Mouse (Mus musculus): ENCODE measurements around the gene Etnk1. TPM values are rescaled to one million over a fixed set of nuclear protein-coding genes. Genes with fewer than 3 reads are reported as not detected.

Gene Etnk1
- polyA plus RNA-seq, 1 experiment, result 48.6 TPM

DNA sequence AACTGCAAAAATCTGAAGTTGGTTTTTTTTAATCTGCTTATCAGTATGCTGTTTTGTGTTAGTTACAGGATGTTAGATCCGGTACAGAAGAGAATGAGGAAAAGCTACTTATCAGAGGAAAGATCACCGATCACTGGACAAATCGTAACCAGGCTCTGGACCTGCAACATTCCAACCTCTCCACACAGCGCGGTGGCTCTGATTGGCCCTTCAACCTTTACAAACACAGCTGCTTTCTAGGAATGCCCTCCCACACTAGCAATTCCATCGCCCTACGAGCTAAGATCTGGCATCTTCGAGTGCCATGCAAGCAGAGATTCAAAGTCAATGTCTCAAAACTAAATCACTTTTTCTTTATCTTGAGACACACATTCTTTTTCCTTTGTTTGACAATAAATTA is 9.6 kb upstream of the Etnk1 start:
- no peak overlapping the region for H3K27ac ChIP-seq (ENCODE audit: insufficient read depth, low read length)
- peaks cover 2% of the 10 kb centered on the region; the same call in 1 of the 2 replicates for H3K4me1 ChIP-seq (ENCODE audit: control insufficient read depth, insufficient read depth, low read length)
- H3K4me3 ChIP-seq (ENCODE audit: insufficient read depth, low read length), result no peak overlapping the region
- TF ChIP-seq CTCF (IDR thresholded peaks at IDR 0.05; ENCODE audit: borderline replicate concordance, insufficient read depth, low read length) (no peak), POLR2A (IDR thresholded peaks at IDR 0.05; ENCODE audit: low read depth, low read length) (no peak)

DNA sequence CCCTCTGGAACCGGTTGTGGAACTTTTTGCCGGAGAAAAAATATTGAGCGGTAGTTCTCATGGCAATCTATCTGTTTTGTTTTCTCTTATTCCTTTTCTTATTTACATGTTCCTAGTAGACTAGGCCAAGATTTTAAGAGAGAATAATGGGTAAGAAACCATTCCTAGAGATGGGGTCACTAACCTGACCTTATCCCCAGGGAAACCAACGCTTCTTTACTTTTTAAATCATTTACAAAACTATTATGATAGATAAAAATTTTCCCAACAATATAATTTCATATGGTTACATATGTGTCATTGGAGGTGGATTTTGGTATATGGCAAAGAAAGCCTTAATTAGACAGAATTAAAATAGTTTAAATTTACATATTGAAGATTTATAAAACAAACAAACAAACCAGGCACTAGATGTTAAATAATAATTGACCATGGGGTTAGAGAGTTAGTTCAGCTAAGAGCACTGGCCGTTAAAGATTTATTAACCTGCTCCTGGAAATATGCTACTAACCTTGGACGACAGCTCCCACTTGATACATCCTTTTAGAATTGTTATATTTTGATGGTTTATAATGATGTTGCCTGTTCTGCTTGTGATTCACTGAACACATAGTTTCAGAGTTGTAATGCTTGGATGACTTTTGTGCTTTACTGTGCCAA is 6.3 kb upstream of the Etnk1 start:
- TF ChIP-seq CTCF (IDR thresholded peaks at IDR 0.05; ENCODE audit: borderline replicate concordance, insufficient read depth, low read length) (no peak), POLR2A (IDR thresholded peaks at IDR 0.05; ENCODE audit: low read depth, low read length) (no peak)
- H3K4me1 ChIP-seq (ENCODE audit: control insufficient read depth, insufficient read depth, low read length), result no peaks in the 10 kb centered on the region
- H3K4me3 ChIP-seq (ENCODE audit: insufficient read depth, low read length), result no peak overlapping the region
- H3K27ac ChIP-seq (ENCODE audit: insufficient read depth, low read length), result no peak overlapping the region

DNA sequence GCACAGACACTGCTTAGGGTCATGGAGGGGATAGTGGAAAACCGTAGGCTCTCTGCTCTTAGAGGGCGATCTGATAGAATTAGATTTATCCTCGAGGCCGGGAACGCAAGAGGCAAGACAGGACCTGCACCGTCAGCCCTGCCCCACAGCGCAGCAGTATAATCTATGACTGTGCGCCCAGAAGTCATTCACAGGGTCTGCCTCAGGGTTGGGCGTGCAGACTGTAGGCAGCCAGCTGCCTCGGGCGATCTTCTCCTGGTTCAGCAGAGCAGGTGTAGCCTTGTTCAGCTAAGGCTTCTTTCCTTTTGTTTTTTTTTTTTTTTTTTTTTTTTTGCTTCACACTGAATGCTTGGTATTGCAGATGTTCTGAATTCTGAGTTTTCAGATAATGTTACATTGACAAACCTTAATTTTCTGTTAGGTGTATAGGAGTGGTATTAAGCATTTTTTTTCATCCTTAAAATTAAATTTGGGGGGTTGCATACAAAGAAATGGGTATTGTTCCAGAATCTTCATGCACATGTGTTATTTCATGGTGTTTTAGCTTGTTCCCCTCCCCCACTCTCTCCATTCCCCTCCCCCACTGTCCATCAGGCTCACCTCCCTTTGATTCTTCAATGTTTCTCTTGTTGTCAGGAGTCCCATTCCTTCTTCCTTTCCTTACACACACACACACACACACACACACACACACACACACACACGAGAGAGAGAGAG is 4.7 kb upstream of the Etnk1 start:
- Histone ChIP-seq H3K27ac (ENCODE audit: insufficient read depth, low read length) (no peak overlapping the region), H3K4me3 (ENCODE audit: insufficient read depth, low read length) (no peak overlapping the region)
- TF ChIP-seq POLR2A (IDR thresholded peaks at IDR 0.05; ENCODE audit: low read depth, low read length) (no peak), CTCF (IDR thresholded peaks at IDR 0.05; ENCODE audit: borderline replicate concordance, insufficient read depth, low read length) (no peak)

DNA sequence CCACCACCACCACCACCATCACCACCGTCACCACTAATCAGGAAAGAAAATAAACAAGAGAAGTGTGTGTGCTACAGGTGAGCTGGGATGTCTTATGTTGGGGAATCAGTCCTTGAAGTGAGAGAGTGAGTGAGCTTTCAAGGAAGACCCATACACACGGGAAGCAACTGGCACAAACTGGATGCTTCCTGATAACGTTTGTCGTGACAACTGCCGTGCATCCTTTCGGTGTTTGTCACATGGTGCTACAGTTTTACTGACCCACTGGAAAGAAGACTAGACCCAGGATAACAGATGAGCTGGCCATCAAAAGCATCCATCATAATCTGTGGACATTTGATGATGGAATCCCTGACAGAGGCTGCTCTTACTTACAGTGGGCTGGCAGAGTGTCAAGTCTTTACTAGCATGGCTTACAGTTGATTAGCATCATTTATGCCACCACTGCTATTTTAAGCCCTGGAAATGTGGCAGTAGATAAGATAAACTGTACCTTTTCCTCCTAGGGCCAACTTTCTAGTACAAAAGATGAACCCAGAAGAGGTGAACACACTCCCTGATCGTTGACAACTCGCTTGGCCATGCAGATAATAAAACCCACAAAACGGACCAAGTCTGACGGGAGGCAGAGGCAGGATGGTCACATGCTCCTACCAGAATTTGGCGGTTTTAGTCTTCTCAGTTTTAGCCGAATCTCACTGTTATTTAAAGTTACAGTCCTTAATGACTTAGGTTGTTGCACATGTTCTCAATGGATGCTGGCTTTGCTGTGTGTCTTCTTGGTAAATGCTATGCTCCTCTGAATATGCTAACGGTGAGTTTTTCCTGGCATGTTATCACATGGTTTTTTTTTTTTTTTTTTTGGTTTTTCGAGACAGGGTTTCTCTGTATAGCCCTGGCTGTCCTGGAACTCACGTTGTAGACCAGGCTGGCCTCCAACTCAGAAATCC is 2.8 kb upstream of the Etnk1 start:
- H3K4me3 ChIP-seq (ENCODE audit: insufficient read depth, low read length), result no peak overlapping the region
- TF ChIP-seq CTCF (IDR thresholded peaks at IDR 0.05; ENCODE audit: borderline replicate concordance, insufficient read depth, low read length), result no peak
- no peak for TF ChIP-seq POLR2A (IDR thresholded peaks at IDR 0.05; ENCODE audit: low read depth, low read length)
- H3K27ac ChIP-seq (ENCODE audit: insufficient read depth, low read length), result no peak overlapping the region
- H3K4me1 ChIP-seq (ENCODE audit: control insufficient read depth, insufficient read depth, low read length), result no peaks in the 10 kb centered on the region

More for the DNA sequence above, 4.7 kb upstream of the Etnk1 start:
- H3K4me1 ChIP-seq (ENCODE audit: control insufficient read depth, insufficient read depth, low read length), result no peaks in the 10 kb centered on the region

DNA sequence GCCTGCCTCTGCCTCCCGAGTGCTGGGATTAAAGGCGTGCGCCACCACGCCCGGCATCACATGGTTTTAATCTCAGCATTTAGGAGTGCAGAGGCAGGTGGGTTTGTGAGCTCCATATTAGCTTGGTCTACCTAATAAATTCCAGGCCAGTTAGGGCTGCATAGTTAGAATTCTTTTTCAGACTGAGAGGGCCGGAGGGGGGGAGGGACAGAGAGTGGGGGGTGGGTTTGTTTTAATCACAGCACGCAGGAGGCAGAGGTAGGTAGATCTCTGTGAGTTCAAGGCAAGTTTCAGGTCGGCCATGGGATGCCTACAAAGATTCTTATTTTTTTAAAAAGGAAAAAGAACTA is 2.1 kb upstream of the Etnk1 start:
- Histone ChIP-seq H3K27ac (ENCODE audit: insufficient read depth, low read length) (no peak overlapping the region), H3K4me1 (ENCODE audit: control insufficient read depth, insufficient read depth, low read length) (no peaks in the 10 kb centered on the region), H3K4me3 (ENCODE audit: insufficient read depth, low read length) (no peak overlapping the region)
- TF ChIP-seq POLR2A (IDR thresholded peaks at IDR 0.05; ENCODE audit: low read depth, low read length) (no peak), CTCF (IDR thresholded peaks at IDR 0.05; ENCODE audit: borderline replicate concordance, insufficient read depth, low read length) (no peak)

DNA sequence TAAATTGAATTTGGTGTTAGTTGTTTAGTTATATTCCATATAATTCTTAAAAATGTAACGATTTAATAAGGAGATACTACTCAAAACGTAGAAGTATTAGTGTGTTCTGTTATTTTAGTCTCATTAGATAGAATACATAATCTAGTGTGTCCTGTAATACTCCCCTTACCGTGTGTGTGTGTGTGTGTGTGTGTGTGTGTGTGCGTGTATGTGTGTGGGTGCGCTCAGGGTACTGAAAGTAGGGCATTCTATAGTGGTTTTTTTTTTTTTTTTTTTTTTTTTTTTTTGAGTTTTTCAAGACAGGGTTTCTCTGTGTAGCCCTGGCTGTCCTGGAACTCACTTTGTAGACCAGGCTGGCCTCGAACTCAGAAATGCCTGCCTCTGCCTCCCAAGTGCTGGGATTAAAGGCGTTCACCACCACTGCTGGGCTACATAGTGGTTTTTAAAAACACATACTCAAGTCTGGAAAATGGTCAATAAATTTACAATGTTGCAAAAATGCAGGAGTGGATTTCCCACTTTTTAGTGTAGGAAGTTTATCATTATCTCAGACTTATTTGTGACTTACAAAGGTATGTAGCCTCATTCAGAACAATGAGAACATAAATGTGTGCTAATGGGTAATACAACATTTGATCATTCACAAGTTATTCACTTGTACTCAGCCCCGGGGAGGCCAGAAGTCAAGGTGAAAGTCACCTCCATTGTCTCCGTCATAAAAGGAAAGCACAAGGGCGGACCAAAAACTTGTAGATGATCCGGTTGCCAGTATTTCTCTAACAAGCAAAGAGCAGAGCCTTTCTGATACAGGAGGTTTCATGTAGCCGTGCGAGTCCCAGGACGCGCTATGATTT is 1.4 kb upstream of the Etnk1 start:
- no peaks in the 10 kb centered on the region for H3K4me1 ChIP-seq (ENCODE audit: control insufficient read depth, insufficient read depth, low read length)
- no peak for TF ChIP-seq CTCF (IDR thresholded peaks at IDR 0.05; ENCODE audit: borderline replicate concordance, insufficient read depth, low read length)
- TF ChIP-seq POLR2A (IDR thresholded peaks at IDR 0.05; ENCODE audit: low read depth, low read length), result no peak
- no peak overlapping the region for H3K4me3 ChIP-seq (ENCODE audit: insufficient read depth, low read length)
- no peak overlapping the region for H3K27ac ChIP-seq (ENCODE audit: insufficient read depth, low read length)

DNA sequence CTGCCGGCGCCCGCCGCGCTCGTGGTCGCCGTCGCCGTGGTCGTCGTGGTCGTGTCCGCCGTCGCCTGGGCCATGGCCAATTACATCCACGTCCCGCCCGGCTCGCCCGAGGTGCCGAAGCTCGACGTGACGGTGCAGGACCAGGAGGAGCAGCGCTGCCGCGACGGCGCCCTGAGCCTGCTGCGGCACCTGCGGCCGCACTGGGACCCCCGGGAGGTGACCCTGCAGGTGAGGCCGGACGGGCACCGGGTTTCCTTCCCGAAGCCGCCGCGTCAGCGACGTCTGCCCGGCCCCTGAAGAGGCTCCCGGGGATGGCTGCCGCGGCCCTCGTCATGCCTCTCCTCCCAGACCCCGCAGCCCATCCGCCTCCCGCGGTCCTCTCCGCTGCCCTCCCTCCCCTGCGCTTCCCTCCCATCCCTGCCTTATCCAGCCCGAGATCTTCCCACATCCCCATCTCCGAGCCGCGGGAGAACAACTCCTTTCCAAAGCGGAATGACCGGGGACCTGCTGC is 443 bp downstream of the Etnk1 start:
- TF ChIP-seq CTCF (IDR thresholded peaks at IDR 0.05; ENCODE audit: borderline replicate concordance, insufficient read depth, low read length) (no peak), POLR2A (IDR thresholded peaks at IDR 0.05; ENCODE audit: low read depth, low read length) (no peak)
- Histone ChIP-seq H3K27ac (ENCODE audit: insufficient read depth, low read length) (peak overlapping the region; percentile 49), H3K4me3 (ENCODE audit: insufficient read depth, low read length) (peak overlapping the region; percentile 72), H3K4me1 (ENCODE audit: control insufficient read depth, insufficient read depth, low read length) (peaks cover 12% of the 10 kb centered on the region)

DNA sequence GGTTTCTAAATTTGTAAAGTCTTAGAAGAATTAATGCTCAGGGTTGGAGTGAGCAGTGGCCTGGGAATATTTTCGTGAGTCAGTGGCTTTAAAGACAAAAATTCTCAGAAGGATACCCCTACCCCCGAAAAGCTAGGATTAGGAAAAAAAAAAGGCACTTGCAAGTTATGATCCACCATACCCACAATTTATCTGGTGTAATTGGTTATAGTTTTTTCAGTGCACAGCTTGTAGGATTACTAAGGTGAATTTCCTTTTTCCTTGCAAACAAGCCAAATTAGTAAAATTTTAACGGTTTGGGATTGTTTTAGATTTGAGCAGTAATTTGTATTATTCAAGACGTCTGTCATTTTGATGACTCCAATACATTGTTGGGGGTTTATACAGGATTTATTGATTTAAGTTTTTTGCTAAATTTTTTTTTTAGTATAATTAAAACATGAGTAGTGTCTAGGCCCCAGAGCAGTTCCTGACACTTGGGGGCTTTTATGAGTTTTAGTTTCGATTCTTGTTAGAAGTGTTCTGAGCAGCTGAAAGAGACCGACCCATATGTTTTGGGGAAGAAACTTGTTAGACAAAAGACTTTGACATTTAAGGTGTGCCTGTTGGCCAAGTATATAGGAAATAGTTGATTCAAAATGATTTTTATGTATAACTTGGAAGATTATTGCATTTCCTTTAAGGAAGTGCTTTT is 1.1 kb downstream of the Etnk1 start:
- Histone ChIP-seq H3K27ac (ENCODE audit: insufficient read depth, low read length) (0 out of 2 replicates have a peak overlapping the region, but pooled peaks have one; percentile 49), H3K4me3 (ENCODE audit: insufficient read depth, low read length) (peak overlapping the region; percentile 72), H3K4me1 (ENCODE audit: control insufficient read depth, insufficient read depth, low read length) (peaks cover 12% of the 10 kb centered on the region)
- TF ChIP-seq POLR2A (IDR thresholded peaks at IDR 0.05; ENCODE audit: low read depth, low read length) (no peak), CTCF (IDR thresholded peaks at IDR 0.05; ENCODE audit: borderline replicate concordance, insufficient read depth, low read length) (no peak)
